Mouse (Mus musculus): ENCODE results near the gene Tfap2c. TPM values are rescaled to one million over a fixed set of nuclear protein-coding genes. Genes with fewer than 3 reads are reported as not detected.

Gene Tfap2c
- polyA plus RNA-seq, 1 experiment from 2014 or later: 5.9 TPM

GRCm38 (mm10) chr2:172520616-172521371, 28.6 kb upstream of the Tfap2c start:
- no peaks in the 10 kb centered on the region for H3K36me3 ChIP-seq (ENCODE audit: control insufficient read depth, insufficient read depth, low read length)
- no peaks in the 10 kb centered on the region for H3K27me3 ChIP-seq (ENCODE audit: control insufficient read depth, insufficient read depth, low read length)
- no peak overlapping the region for H3K4me3 ChIP-seq (ENCODE audit: low read depth, low read length)
- H3K9ac ChIP-seq (ENCODE audit: low read length): no peak overlapping the region
- ATAC-seq (ENCODE audit: insufficient number of reproducible peaks, low FRiP score, low TSS enrichment, low read depth) (no peak), DNase-seq (ENCODE audit: low spot score) (no peak)
- no peak overlapping the region for H3K4me2 ChIP-seq (ENCODE audit: low read depth, severe bottlenecking)
- peaks cover 2% of the 10 kb centered on the region; the same call in 1 of the 2 replicates for H3K4me1 ChIP-seq (ENCODE audit: control insufficient read depth, insufficient read depth, low read length)
- no peaks in the 10 kb centered on the region; the same call in 1 of the 2 replicates for H3K9me3 ChIP-seq (ENCODE audit: control insufficient read depth, low read length)
- WGBS: 91% methylated on average over 9 of the region's 9 CpGs
- H3K27ac ChIP-seq (replicated peaks; ENCODE audit: low read depth, low read length): no peak overlapping the region

- no peaks in the 10 kb centered on the region for H3K36me3 ChIP-seq (ENCODE audit: control insufficient read depth, insufficient read depth, low read length)
- 75% methylated on average over 12 of the region's 12 CpGs for WGBS
- H3K4me3 ChIP-seq (ENCODE audit: low read depth, low read length): no peak overlapping the region
- no peak overlapping the region for H3K27ac ChIP-seq (replicated peaks; ENCODE audit: low read depth, low read length)
- no peaks in the 10 kb centered on the region; the same call in 1 of the 2 replicates for H3K9me3 ChIP-seq (ENCODE audit: control insufficient read depth, low read length)
- DNase-seq (ENCODE audit: low spot score) (no peak), ATAC-seq (ENCODE audit: insufficient number of reproducible peaks, low FRiP score, low TSS enrichment, low read depth) (no peak)
- no peak overlapping the region for H3K9ac ChIP-seq (ENCODE audit: low read length)
- no peaks in the 10 kb centered on the region for H3K27me3 ChIP-seq (ENCODE audit: control insufficient read depth, insufficient read depth, low read length)
- H3K4me1 ChIP-seq (ENCODE audit: control insufficient read depth, insufficient read depth, low read length): peaks cover 4% of the 10 kb centered on the region; the same call in 1 of the 2 replicates
- H3K4me2 ChIP-seq (ENCODE audit: low read depth, severe bottlenecking): no peak overlapping the region
Measured at GRCm38 (mm10) chr2:172522528-172522927, 26.9 kb upstream of the Tfap2c start.

GRCm38 (mm10) chr2:172527175-172527574, 22.2 kb upstream of the Tfap2c start:
- DNase-seq (ENCODE audit: low spot score) (no peak), ATAC-seq (ENCODE audit: insufficient number of reproducible peaks, low FRiP score, low TSS enrichment, low read depth) (no peak)
- H3K27ac ChIP-seq (replicated peaks; ENCODE audit: low read depth, low read length): no peak overlapping the region
- H3K4me2 ChIP-seq (ENCODE audit: low read depth, severe bottlenecking): no peak overlapping the region
- no peak overlapping the region for H3K9ac ChIP-seq (ENCODE audit: low read length)
- 85% methylated on average over 8 of the region's 8 CpGs for WGBS
- H3K9me3 ChIP-seq (ENCODE audit: control insufficient read depth, low read length): no peaks in the 10 kb centered on the region
- H3K36me3 ChIP-seq (ENCODE audit: control insufficient read depth, insufficient read depth, low read length): no peaks in the 10 kb centered on the region
- H3K4me3 ChIP-seq (ENCODE audit: low read depth, low read length): no peak overlapping the region
- peaks cover 4% of the 10 kb centered on the region; the same call in 1 of the 2 replicates for H3K4me1 ChIP-seq (ENCODE audit: control insufficient read depth, insufficient read depth, low read length)
- H3K27me3 ChIP-seq (ENCODE audit: control insufficient read depth, insufficient read depth, low read length): no peaks in the 10 kb centered on the region

- H3K36me3 ChIP-seq (ENCODE audit: control insufficient read depth, insufficient read depth, low read length): peaks cover 2% of the 10 kb centered on the region; the same call in 1 of the 2 replicates
- ATAC-seq (ENCODE audit: insufficient number of reproducible peaks, low FRiP score, low TSS enrichment, low read depth) (no peak), DNase-seq (ENCODE audit: low spot score) (no peak)
- H3K4me3 ChIP-seq (ENCODE audit: low read depth, low read length): no peak overlapping the region
- no peak overlapping the region for H3K9ac ChIP-seq (ENCODE audit: low read length)
- peaks cover 42% of the 10 kb centered on the region for H3K27me3 ChIP-seq (ENCODE audit: control insufficient read depth, insufficient read depth, low read length)
- no peak overlapping the region for H3K4me2 ChIP-seq (ENCODE audit: low read depth, severe bottlenecking)
- H3K27ac ChIP-seq (replicated peaks; ENCODE audit: low read depth, low read length): no peak overlapping the region
- peaks cover 3% of the 10 kb centered on the region; the same call in 1 of the 2 replicates for H3K9me3 ChIP-seq (ENCODE audit: control insufficient read depth, low read length)
- 29% methylated on average over 4 of the region's 4 CpGs for WGBS
- peaks cover 12% of the 10 kb centered on the region for H3K4me1 ChIP-seq (ENCODE audit: control insufficient read depth, insufficient read depth, low read length)
Measured at GRCm38 (mm10) chr2:172543987-172544386, 5.4 kb upstream of the Tfap2c start.

- no peak overlapping the region for H3K4me3 ChIP-seq (ENCODE audit: low read depth, low read length)
- no peak overlapping the region for H3K9ac ChIP-seq (ENCODE audit: low read length)
- ATAC-seq (ENCODE audit: insufficient number of reproducible peaks, low FRiP score, low TSS enrichment, low read depth): no peak
- peaks cover 13% of the 10 kb centered on the region for H3K4me1 ChIP-seq (ENCODE audit: control insufficient read depth, insufficient read depth, low read length)
- 5% methylated on average over 6 of the region's 6 CpGs for WGBS
- no peak overlapping the region for H3K4me2 ChIP-seq (ENCODE audit: low read depth, severe bottlenecking)
- peaks cover 2% of the 10 kb centered on the region; the same call in 1 of the 2 replicates for H3K36me3 ChIP-seq (ENCODE audit: control insufficient read depth, insufficient read depth, low read length)
- peaks cover 46% of the 10 kb centered on the region for H3K27me3 ChIP-seq (ENCODE audit: control insufficient read depth, insufficient read depth, low read length)
- peaks cover 3% of the 10 kb centered on the region; the same call in 1 of the 2 replicates for H3K9me3 ChIP-seq (ENCODE audit: control insufficient read depth, low read length)
- no peak overlapping the region for H3K27ac ChIP-seq (replicated peaks; ENCODE audit: low read depth, low read length)
- no peak for DNase-seq (ENCODE audit: low spot score)
Measured at GRCm38 (mm10) chr2:172544601-172545127, 4.7 kb upstream of the Tfap2c start.

GRCm38 (mm10) chr2:172545592-172546235, 3.7 kb upstream of the Tfap2c start:
- DNase-seq (ENCODE audit: low spot score) (peak; percentile 54), ATAC-seq (ENCODE audit: insufficient number of reproducible peaks, low FRiP score, low TSS enrichment, low read depth) (no peak)
- 4% methylated on average over 35 of the region's 35 CpGs for whole genome bisulfite sequencing

GRCm38 (mm10) chr2:172546551-172546950, 2.8 kb upstream of the Tfap2c start:
- Histone ChIP-seq H3K9ac (ENCODE audit: low read length) (no peak overlapping the region), H3K4me2 (ENCODE audit: low read depth, severe bottlenecking) (no peak overlapping the region)

More at GRCm38 (mm10) chr2:172545592-172546235, 3.7 kb upstream of the Tfap2c start:
- no peak overlapping the region for H3K4me3 ChIP-seq (ENCODE audit: low read depth, low read length)
- H3K9ac ChIP-seq (ENCODE audit: low read length): no peak overlapping the region
- H3K27ac ChIP-seq (replicated peaks; ENCODE audit: low read depth, low read length): no peak overlapping the region
- H3K9me3 ChIP-seq (ENCODE audit: control insufficient read depth, low read length): no peaks in the 10 kb centered on the region
- H3K4me1 ChIP-seq (ENCODE audit: control insufficient read depth, insufficient read depth, low read length): peaks cover 19% of the 10 kb centered on the region
- peaks cover 53% of the 10 kb centered on the region for H3K27me3 ChIP-seq (ENCODE audit: control insufficient read depth, insufficient read depth, low read length)
- no peak overlapping the region for H3K4me2 ChIP-seq (ENCODE audit: low read depth, severe bottlenecking)
- no peaks in the 10 kb centered on the region for H3K36me3 ChIP-seq (ENCODE audit: control insufficient read depth, insufficient read depth, low read length)

GRCm38 (mm10) chr2:172547116-172547515, 2.3 kb upstream of the Tfap2c start:
- DNase-seq (ENCODE audit: low spot score) (peak; percentile 76), ATAC-seq (ENCODE audit: insufficient number of reproducible peaks, low FRiP score, low TSS enrichment, low read depth) (no peak)
- 0 out of 2 replicates have a peak overlapping the region, but pooled peaks have one; percentile 14 for H3K4me3 ChIP-seq (ENCODE audit: low read depth, low read length)
- H3K36me3 ChIP-seq (ENCODE audit: control insufficient read depth, insufficient read depth, low read length): no peaks in the 10 kb centered on the region
- H3K27me3 ChIP-seq (ENCODE audit: control insufficient read depth, insufficient read depth, low read length): peaks cover 60% of the 10 kb centered on the region
- WGBS: under 1% methylated on average over 21 of the region's 21 CpGs
- no peaks in the 10 kb centered on the region for H3K9me3 ChIP-seq (ENCODE audit: control insufficient read depth, low read length)
- no peak overlapping the region for H3K27ac ChIP-seq (replicated peaks; ENCODE audit: low read depth, low read length)
- H3K4me1 ChIP-seq (ENCODE audit: control insufficient read depth, insufficient read depth, low read length): peaks cover 29% of the 10 kb centered on the region
- no peak overlapping the region for H3K9ac ChIP-seq (ENCODE audit: low read length)
- H3K4me2 ChIP-seq (ENCODE audit: low read depth, severe bottlenecking): peak overlapping the region; percentile 32

More at GRCm38 (mm10) chr2:172546551-172546950, 2.8 kb upstream of the Tfap2c start:
- H3K4me3 ChIP-seq (ENCODE audit: low read depth, low read length): no peak overlapping the region
- peaks cover 58% of the 10 kb centered on the region for H3K27me3 ChIP-seq (ENCODE audit: control insufficient read depth, insufficient read depth, low read length)
- no peaks in the 10 kb centered on the region for H3K36me3 ChIP-seq (ENCODE audit: control insufficient read depth, insufficient read depth, low read length)
- H3K9me3 ChIP-seq (ENCODE audit: control insufficient read depth, low read length): no peaks in the 10 kb centered on the region
- H3K27ac ChIP-seq (replicated peaks; ENCODE audit: low read depth, low read length): no peak overlapping the region
- H3K4me1 ChIP-seq (ENCODE audit: control insufficient read depth, insufficient read depth, low read length): peaks cover 26% of the 10 kb centered on the region
- 8% methylated on average over 16 of the region's 16 CpGs for WGBS
- no peak for ATAC-seq (ENCODE audit: insufficient number of reproducible peaks, low FRiP score, low TSS enrichment, low read depth)
- DNase-seq (ENCODE audit: low spot score): no peak

Data from limb, embryonic 11.5 days (tissue).